Mouse (Mus musculus) heart, embryonic 15.5 days (tissue): ENCODE results near the gene Grcc10. TPM values are rescaled to one million over a fixed set of nuclear protein-coding genes. Genes with fewer than 3 reads are reported as not detected.

Experiments
- ATAC-seq: fragments of 200-750 bp; cut with Nextera tagmentation; replicated peaks from 2 replicates; pipeline ENCODE4 v1.8.0; 2017; ENCODE audit warnings: low read depth, moderate TSS enrichment; ENCODE audit not compliant: insufficient number of reproducible peaks, insufficient read depth, low FRiP score
- H3K27ac ChIP-seq: fragments of 300-500 bp; sonication (generic); 2 replicates; pipeline ENCODE4 v1.5.1; 2015; ENCODE audit warnings: mild to moderate bottlenecking, inconsistent platforms
- H3K27me3 ChIP-seq: fragments of 300-500 bp; sonication (generic); 2 replicates; pipeline ENCODE4 v1.6.1; 2015; ENCODE audit warnings: inconsistent platforms
- H3K36me3 ChIP-seq: fragments of 300-500 bp; sonication (generic); 2 replicates; pipeline ENCODE4 v1.6.1; 2015; ENCODE audit warnings: mild to moderate bottlenecking, inconsistent platforms
- H3K4me1 ChIP-seq: fragments of 300-500 bp; sonication (generic); replicated peaks from 2 replicates; pipeline ENCODE4 v1.6.1; 2015; ENCODE audit warnings: inconsistent platforms
- H3K4me2 ChIP-seq: fragments of 300-500 bp; sonication (generic); 2 replicates; pipeline ENCODE4 v1.6.1; 2015; ENCODE audit warnings: inconsistent platforms, mild to moderate bottlenecking, moderate library complexity
- H3K4me3 ChIP-seq: fragments of 300-500 bp; sonication (generic); 2 replicates; pipeline ENCODE4 v1.5.1; 2015; ENCODE audit warnings: mild to moderate bottlenecking, inconsistent platforms
- H3K9ac ChIP-seq: fragments of 300-500 bp; sonication (generic); 2 replicates; pipeline ENCODE4 v1.6.1; 2015; ENCODE audit warnings: mild to moderate bottlenecking, inconsistent platforms
- H3K9me3 ChIP-seq: fragments of 300-500 bp; sonication (generic); replicated peaks from 2 replicates; pipeline ENCODE4 v1.6.1; 2016; ENCODE audit warnings: inconsistent platforms
- WGBS: fragments of 180-500 bp; shearing (Covaris S2); methylation state at CpG from one replicate; pipeline ENCODE4 v1.1.7; 2015; ENCODE audit warnings: mixed read lengths; 5-methylcytosine and 5-hydroxymethylcytosine counted together
- microRNA counts: library from miRNA; unstranded; fragments of <30 nt; microRNA quantifications from one replicate; lab custom pipeline; 2016
- microRNA-seq: library from miRNA; unstranded; fragments of <30 nt; microRNA quantifications from one replicate; pipeline ENCODE4, GENCODE M21; 2016
- polyA plus RNA-seq: library from polyadenylated mRNA; unstranded; fragments of >200 nt; fragmentation: Nextera tagmentation; extraction: Ambion mirVana; gene quantifications from 2 replicates; pipeline ENCODE4 v1.2.1, GENCODE M21; 2015

Grcc10 gene
- polyA plus RNA-seq, 1 experiment from 2014 or later: 416 TPM

- WGBS: 66% methylated on average over 15 of the region's 15 CpGs
- Histone ChIP-seq H3K27me3 (no peaks in the 10 kb centered on the region), H3K27ac (peak overlapping the region; percentile 73), H3K9me3 (no peaks in the 10 kb centered on the region), H3K9ac (no peak overlapping the region), H3K4me2 (no peak overlapping the region), H3K4me3 (no peak overlapping the region), H3K4me1 (peaks cover 18% of the 10 kb centered on the region), H3K36me3 (no peaks in the 10 kb centered on the region)
- peak; percentile 73 for ATAC-seq
Measured at GRCm38 (mm10) chr6:124694166-124694955, 46.8 kb downstream of the Grcc10 start.

- no peak for ATAC-seq
- H3K27me3 ChIP-seq: no peaks in the 10 kb centered on the region
- H3K4me3 ChIP-seq: no peak overlapping the region
- no peaks in the 10 kb centered on the region for H3K36me3 ChIP-seq
- no peaks in the 10 kb centered on the region for H3K9me3 ChIP-seq
- WGBS: 70% methylated on average over 15 of the region's 15 CpGs
- H3K4me2 ChIP-seq: no peak overlapping the region
- H3K4me1 ChIP-seq: peaks cover 18% of the 10 kb centered on the region
- H3K9ac ChIP-seq: no peak overlapping the region
- peak overlapping the region; percentile 73 for H3K27ac ChIP-seq
Measured at GRCm38 (mm10) chr6:124693243-124693981, 47.8 kb downstream of the Grcc10 start.

- Histone ChIP-seq H3K27ac (no peak overlapping the region), H3K4me1 (peaks cover 24% of the 10 kb centered on the region), H3K36me3 (no peaks in the 10 kb centered on the region), H3K9me3 (no peaks in the 10 kb centered on the region), H3K9ac (no peak overlapping the region), H3K4me3 (no peak overlapping the region), H3K4me2 (no peak overlapping the region), H3K27me3 (no peaks in the 10 kb centered on the region)
- 88% methylated on average over 3 of the region's 3 CpGs for WGBS
- ATAC-seq: no peak
Measured at GRCm38 (mm10) chr6:124690517-124690916, 50.7 kb downstream of the Grcc10 start.

MicroRNA genes within 50 kb of the gene (microRNA counts, 519-probe panel; counts per million panel counts)
- microRNA mmu-miR-141 (lab: Ali Mortazavi, UCI): 895 counts per million, percentile 3 among the panel's probes with 10 or more counts
- microRNA mmu-miR-200c (lab: Ali Mortazavi, UCI): 2,284 counts per million, percentile 38 among the panel's probes with 10 or more counts

Small RNA genes within 50 kb of the gene (microRNA-seq; reads per million reads assigned to microRNA genes)
- 237 reads per million, percentile 62 among the genes with 10 or more reads in this experiment for gene Mir141
- 2,049 reads per million, percentile 83 among the genes with 10 or more reads in this experiment for gene Mir200c

Other genes with a start within 250 kb of the Grcc10 start
- gene C1rl, start 248.3 kb downstream of the Grcc10 start, polyA plus RNA-seq: 0.42 and 0.56 TPM in 2 replicates
- gene C1ra, start 229.0 kb downstream of the Grcc10 start, polyA plus RNA-seq: 1.5 and 2.0 TPM in 2 replicates
- 2.0 and 3.6 TPM in 2 replicates for gene C1s1, start 199.0 kb downstream of the Grcc10 start, polyA plus RNA-seq
- gene C1rb, start 171.1 kb downstream of the Grcc10 start, polyA plus RNA-seq: not detected in 2 replicates
- gene C1s2, start 105.3 kb downstream of the Grcc10 start, polyA plus RNA-seq: not detected in 2 replicates
- 41.0 and 53.6 TPM in 2 replicates for gene Lpcat3, start 78.3 kb downstream of the Grcc10 start, polyA plus RNA-seq
- gene Emg1, start 29.2 kb downstream of the Grcc10 start, polyA plus RNA-seq: 108 and 121 TPM in 2 replicates
- 307 and 324 TPM in 2 replicates for gene Phb2, start 29.0 kb downstream of the Grcc10 start, polyA plus RNA-seq
- 5.6 and 21.1 TPM in 2 replicates for gene Ptpn6, start 2.7 kb downstream of the Grcc10 start, polyA plus RNA-seq
- not detected in 2 replicates for gene Gm45234, start 14.6 kb upstream of the Grcc10 start, polyA plus RNA-seq
- 9.3 and 11.7 TPM in 2 replicates for gene Atn1, start 15.2 kb upstream of the Grcc10 start, polyA plus RNA-seq
- gene Eno2, start 28.3 kb upstream of the Grcc10 start, polyA plus RNA-seq: 2.7 and 4.3 TPM in 2 replicates
- gene Lrrc23, start 38.4 kb upstream of the Grcc10 start, polyA plus RNA-seq: 0.83 and 1.0 TPM in 2 replicates
- 7.0 and 9.8 TPM in 2 replicates for gene Spsb2, start 67.3 kb upstream of the Grcc10 start, polyA plus RNA-seq
- gene Tpi1, start 72.9 kb upstream of the Grcc10 start, polyA plus RNA-seq: 1,247 and 1,352 TPM in 2 replicates
- gene Usp5, start 88.1 kb upstream of the Grcc10 start, polyA plus RNA-seq: 87.2 and 114 TPM in 2 replicates
- gene Cdca3, start 88.2 kb upstream of the Grcc10 start, polyA plus RNA-seq: 117 and 128 TPM in 2 replicates
- 4.9 and 5.2 TPM in 2 replicates for gene Gnb3, start 98.9 kb upstream of the Grcc10 start, polyA plus RNA-seq
- 14.0 and 24.2 TPM in 2 replicates for gene P3h3, start 116.4 kb upstream of the Grcc10 start, polyA plus RNA-seq
- gene Gpr162, start 122.6 kb upstream of the Grcc10 start, polyA plus RNA-seq: 2.2 and 2.4 TPM in 2 replicates
- gene Cd4, start 146.8 kb upstream of the Grcc10 start, polyA plus RNA-seq: 0.05 and 0.68 TPM in 2 replicates
- 1.2 and 1.7 TPM in 2 replicates for gene Lag3, start 170.3 kb upstream of the Grcc10 start, polyA plus RNA-seq
- gene Ptms, start 178.7 kb upstream of the Grcc10 start, polyA plus RNA-seq: 255 and 294 TPM in 2 replicates
- gene Mlf2, start 190.0 kb upstream of the Grcc10 start, polyA plus RNA-seq: 358 and 371 TPM in 2 replicates
- gene Cops7a, start 224.2 kb upstream of the Grcc10 start, polyA plus RNA-seq: 129 and 139 TPM in 2 replicates